Mouse (Mus musculus): ENCODE results near the gene Usp29.

Gene Usp29

DNA sequence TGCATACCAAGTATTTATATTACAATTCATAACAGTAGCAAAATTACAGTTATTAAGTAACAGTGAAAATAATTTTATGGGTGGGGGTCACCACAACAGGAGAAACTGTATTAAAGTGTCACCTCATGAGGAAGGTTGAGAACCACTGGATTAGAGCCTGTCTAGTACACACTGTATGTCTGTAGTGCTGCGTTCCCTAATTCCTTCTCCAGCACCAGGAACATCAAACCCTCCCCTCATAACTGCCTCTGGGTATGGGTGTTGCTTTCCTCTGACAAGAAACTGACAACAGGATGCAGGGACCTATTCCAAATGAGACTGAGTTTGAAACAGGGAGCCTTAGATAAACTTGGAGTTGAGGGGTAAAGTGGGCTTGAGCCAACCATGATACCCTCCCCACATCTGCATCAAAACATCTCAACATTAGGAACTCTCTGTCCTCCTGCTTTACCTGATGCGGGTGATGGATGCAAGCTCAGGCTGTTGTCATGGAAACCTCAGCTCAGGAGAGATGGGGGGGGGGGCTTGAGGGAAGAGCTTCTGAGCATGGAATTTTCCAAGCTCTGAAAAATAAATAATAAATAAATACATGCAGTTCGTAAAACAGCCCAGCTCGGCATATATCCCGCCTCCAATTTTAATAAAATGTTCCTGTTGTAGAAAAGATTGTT is 86.5 kb downstream of the Usp29 start:
- DNase-seq (ENCODE audit: low spot score), result no peak

GRCm38 (mm10) chr7:6820296-6820695 is 89.9 kb downstream of the Usp29 start:
- no peak for DNase-seq (ENCODE audit: low spot score)

- DNase-seq (ENCODE audit: low spot score), result no peak
Observed at GRCm38 (mm10) chr7:6822633-6823032, 92.3 kb downstream of the Usp29 start.

DNA sequence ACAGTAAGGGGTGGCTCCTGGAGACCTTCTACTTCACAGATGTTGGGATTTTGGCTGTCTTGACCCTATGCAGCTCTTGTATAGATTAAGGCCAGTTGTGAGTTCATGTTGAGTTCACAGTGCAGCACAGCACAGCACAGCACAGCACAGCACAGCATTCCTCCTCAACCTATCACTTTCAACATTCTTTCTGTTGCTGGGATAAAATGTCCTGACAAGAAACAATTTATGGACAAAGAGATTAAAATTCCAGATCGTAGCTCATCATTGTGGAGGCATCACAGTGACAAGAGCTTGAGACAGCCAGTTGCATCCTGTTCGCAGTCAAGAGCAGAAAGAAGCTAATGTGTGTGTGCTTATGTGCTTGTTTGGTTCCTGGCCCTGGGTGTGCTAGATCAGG is 93.3 kb downstream of the Usp29 start:
- no peak for DNase-seq (ENCODE audit: low spot score)

DNA sequence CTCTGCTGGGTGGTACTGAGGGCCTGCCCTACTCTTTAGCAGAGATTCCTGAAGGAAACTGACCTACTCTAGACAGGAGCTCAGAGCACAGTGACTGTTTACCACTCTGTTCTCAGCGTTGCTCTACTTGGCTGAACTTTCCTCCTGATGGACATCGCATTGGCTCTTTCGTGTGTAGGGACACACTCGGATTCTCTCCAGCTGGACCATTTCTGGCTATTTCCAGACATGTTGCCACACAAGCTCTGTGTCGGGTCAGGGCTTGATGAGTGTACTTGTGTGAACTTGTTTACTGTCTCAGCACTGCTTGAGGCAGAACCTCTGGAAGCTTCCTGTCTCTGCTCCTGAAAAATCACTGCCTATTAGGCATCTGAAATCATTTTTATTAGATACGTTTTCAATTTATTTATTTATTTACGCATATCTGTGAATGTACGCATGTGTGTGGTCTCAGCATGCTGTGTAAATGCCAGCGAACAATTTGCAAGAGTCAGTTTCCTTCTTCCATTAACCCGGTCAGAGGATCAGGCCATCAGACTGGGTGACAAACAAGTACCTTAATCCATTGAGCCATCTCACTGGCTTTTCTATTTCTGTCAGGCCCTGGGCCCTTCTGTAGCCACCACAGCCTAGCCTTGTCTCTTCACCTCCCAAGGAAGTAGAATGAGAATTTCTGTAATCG is 95.7 kb downstream of the Usp29 start:
- no peak for DNase-seq (ENCODE audit: low spot score)

DNA sequence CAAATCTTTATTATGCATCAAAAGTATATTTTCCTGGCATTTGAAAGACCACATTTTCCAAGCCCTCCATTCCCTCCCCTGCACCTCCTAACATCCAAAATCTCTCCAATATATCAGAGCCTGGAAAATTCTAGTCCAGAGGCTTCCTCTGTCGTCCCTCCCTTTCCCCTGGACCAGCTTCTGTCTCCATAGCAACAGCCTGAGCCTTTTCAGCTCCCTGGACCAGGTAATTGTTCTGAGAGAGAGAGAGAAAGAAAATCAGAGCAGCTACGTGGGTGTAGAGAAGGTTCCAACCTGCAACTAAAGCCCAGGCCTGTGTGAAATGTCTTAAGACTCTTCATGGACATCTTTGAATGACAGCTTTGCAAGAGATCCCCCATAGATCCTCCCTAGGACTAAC is 98.8 kb downstream of the Usp29 start:
- DNase-seq (ENCODE audit: low spot score), result no peak

DNA sequence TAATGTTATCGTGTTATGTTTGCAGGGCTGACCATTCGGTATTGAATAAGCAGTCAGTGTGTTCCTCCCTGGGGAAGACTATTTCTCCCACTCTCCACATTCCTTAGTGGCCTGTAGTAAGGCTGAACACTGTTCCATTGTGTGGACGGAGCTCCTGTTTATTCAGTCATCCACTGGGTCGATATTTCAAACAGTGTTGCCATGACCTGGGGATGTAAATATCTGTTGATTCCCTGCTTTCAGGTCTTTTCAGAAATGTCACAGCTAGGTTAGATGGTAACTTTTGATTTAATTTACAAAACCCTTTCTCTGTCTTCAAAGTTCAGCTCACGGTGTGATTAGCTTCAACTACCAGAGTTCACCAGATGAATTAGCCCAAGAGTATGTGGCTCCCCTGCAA is 104.6 kb downstream of the Usp29 start:
- DNase-seq (ENCODE audit: low spot score), result no peak

DNA sequence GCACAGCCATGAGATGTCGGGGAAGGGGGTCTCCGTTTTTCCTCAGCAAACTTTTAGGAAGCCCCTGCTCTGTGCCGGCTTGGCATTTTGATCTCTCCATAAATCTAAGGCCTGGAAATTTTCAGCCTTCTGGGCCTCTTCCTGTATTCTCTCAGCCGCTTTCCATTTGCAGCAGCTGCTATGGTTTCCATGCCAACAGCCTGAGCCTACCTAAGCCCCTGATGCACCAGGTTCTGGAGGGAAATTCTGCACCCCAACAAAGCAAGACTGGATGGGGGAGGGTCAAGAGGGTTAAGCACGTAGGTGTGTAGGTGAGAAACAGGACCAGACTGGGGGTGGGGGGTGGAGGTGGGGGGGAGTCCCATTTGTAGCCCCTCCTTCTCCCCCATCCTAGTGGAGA is 105.0 kb downstream of the Usp29 start:
- DNase-seq (ENCODE audit: low spot score), result no peak

- no peak for DNase-seq (ENCODE audit: low spot score)
Observed at GRCm38 (mm10) chr7:6837297-6837925, 107.0 kb downstream of the Usp29 start.

- no peak for DNase-seq (ENCODE audit: low spot score)
Observed at GRCm38 (mm10) chr7:6837926-6838554, 107.7 kb downstream of the Usp29 start.

DNA sequence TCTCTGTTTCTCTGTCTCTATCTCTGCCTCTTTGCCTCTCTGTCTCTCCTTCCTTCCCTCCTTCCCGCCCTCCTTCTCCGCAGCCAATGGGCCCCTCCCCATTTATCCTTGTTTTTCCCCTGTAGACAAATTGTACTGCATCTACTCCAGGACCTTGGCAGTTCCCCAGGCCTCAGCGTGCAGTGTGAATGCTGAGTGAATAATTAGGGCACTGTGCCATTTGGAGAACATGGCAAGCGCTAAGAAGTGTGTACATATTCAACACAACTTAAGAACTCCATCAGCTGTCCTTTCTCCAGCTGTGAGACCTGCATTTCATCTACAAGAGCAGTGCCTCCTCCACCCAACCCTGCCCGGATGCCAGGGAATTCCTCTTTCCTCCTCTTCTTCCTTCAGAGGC is 110.5 kb downstream of the Usp29 start:
- no peak for DNase-seq (ENCODE audit: low spot score)

DNA sequence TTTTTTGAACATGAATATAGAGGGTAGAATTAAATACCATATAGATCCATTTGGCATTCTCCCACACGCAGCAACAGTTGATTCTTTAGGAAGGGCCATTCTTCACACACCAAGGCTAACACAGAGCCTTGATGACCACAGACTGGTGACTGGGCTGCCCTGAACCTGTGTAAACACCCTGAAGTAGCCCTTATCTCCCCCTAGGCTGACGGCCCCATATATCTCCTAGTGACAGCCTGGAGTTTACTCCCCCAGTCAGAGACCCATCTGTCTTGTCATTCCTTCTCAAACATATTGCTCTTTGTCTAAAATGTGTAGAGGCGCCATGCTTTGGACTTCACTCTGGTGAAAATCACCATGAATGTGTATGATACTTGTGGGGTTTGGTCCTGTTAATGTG is 119.1 kb downstream of the Usp29 start:
- DNase-seq (ENCODE audit: low spot score), result no peak

GRCm38 (mm10) chr7:6850321-6850720 is 119.9 kb downstream of the Usp29 start:
- DNase-seq (ENCODE audit: low spot score), result no peak

- no peak for DNase-seq (ENCODE audit: low spot score)
Observed at GRCm38 (mm10) chr7:6851256-6851655, 120.9 kb downstream of the Usp29 start.

GRCm38 (mm10) chr7:6851717-6852503 is 121.5 kb downstream of the Usp29 start:
- DNase-seq (ENCODE audit: low spot score), result no peak

DNA sequence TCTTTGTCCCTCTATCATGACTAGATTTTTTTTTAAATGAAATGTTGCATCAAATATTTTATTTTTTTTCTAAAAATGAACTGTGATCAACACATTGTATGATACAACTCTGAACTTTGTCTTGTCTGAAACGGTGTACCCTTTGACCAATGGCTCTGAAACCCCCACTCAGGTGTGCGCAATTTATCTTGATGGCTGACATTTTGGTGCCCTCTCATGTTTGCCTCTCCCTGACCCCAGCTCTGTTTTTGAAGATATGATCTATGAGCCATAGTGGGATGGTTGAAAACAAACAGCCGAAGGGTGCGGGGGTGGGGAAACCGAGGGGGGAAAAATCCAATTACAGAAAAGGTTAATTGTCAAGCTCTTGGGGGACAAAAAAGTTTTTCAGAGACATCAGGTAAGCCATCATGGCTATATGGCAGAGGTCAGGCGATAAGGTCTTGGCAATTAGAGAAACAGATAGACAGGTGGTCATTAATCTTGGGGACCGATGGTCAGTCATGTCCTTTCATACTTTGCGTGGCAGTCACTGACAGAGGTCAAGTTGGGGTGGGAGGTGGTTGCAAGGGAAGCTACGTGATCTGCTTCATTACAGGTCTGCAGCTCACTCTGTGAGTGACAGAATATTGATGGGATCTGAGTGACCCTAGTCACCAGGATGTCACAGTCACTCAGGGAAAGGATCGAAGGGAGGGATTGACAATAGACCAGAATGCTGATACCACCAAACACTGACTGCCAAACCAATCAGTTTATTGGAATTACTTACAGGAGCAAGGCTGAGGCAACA is 125.4 kb downstream of the Usp29 start:
- DNase-seq (ENCODE audit: low spot score), result no peak

- no peak for DNase-seq (ENCODE audit: low spot score)
Observed at GRCm38 (mm10) chr7:6858694-6859270, 128.4 kb downstream of the Usp29 start.

DNA sequence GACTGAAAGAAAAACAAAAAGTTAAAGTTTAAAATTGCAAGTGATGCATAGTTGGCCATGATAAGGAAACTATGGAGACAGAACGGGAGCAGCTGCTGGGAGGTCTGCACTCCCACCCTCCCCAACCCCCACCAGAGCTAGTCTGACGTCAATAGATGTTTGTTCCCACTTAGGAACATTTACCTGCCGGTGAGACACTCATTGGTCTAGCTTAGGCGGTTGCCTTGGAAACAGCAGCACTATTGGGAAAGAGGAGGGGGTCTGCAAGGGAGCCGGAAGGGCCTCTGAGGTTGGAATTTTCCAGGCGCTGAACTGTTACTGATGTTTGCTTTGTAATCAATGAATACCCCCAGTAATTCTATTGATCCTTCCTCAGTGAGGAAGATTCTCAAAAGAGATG is 130.3 kb downstream of the Usp29 start:
- no peak for DNase-seq (ENCODE audit: low spot score)

- DNase-seq (ENCODE audit: low spot score), result no peak
Observed at GRCm38 (mm10) chr7:6866351-6866750, 136.0 kb downstream of the Usp29 start.

- no peak for DNase-seq (ENCODE audit: low spot score)
Observed at GRCm38 (mm10) chr7:6868831-6869230, 138.5 kb downstream of the Usp29 start.

DNA sequence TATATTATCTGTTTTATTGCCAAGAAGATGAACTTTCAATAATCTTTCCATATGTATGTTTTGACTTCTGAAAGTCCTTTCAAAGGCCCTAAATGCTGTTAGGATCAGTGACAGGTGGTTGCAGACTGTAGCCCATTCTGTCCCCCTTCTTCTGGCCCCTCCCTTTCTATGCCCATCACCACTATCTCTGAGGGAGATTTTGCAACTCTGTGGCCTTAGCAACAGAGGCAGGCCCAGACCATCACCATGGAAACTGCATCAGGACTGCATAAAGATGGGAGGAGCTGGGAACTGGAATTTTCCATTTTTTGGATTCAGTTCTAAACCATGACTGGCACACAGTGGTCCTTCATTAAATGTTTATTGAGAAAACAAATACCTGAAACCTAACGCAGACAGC is 139.2 kb downstream of the Usp29 start:
- no peak for DNase-seq (ENCODE audit: low spot score)

Measured in T-cell, adult 2 months (primary cell).